Comparison of ENCODE assay signal across 9 mouse cellular contexts in genomic region chr5:52040427-52041312, GRCm38 (mm10).
DNase-seq lines count a peak whose midpoint lies in the region; ATAC-seq lines count a peak whose summit lies in the region.
"Had no signal": no experiment of that assay in that cellular context is flagged by ENCODE, and none has a peak within 500 bp of the region (broad histone marks: within the 10 kb centered on the region; RNA-seq: fewer than 3 reads in every experiment).

No protein-coding gene starts in this region.

- H3K4me3 ChIP-seq in neural tube, embryonic 11.5 days (ENCODE audit: low read depth, low read length) = no peak overlapping the region
- H3K4me3 ChIP-seq in midbrain, embryonic 16.5 days (ENCODE audit: low read depth, low read length) = no peak overlapping the region

- H3K4me2 ChIP-seq in neural tube, embryonic 11.5 days (ENCODE audit: low read depth) = no peak overlapping the region
- no peak overlapping the region for H3K4me2 ChIP-seq in midbrain, embryonic 16.5 days (ENCODE audit: low read length)

- H3K9ac ChIP-seq in neural tube, embryonic 11.5 days (ENCODE audit: low read length) = no peak overlapping the region
- H3K9ac ChIP-seq in midbrain, embryonic 16.5 days (ENCODE audit: low read depth, low read length) = no peak overlapping the region

- H3K4me1 ChIP-seq in neural tube, embryonic 11.5 days (ENCODE audit: control insufficient read depth, insufficient read depth, low read length) = no peaks in the 10 kb centered on the region
- 0 out of 2 replicates have a peak, but pooled peaks cover 2% of the 10 kb centered on the region for H3K4me1 ChIP-seq in midbrain, embryonic 16.5 days (ENCODE audit: control insufficient read depth, insufficient read depth, low read length)

- no peaks in the 10 kb centered on the region for H3K36me3 ChIP-seq in neural tube, embryonic 11.5 days (ENCODE audit: control insufficient read depth, insufficient read depth, low read length)
- H3K36me3 ChIP-seq in midbrain, embryonic 16.5 days (ENCODE audit: control insufficient read depth, insufficient read depth, low read length) = no peaks in the 10 kb centered on the region

- peak; percentile 13 for DNase-seq in neural tube, embryonic 11.5 days (ENCODE audit: low spot score)
- DNase-seq in neural tube, embryonic 10.5 days (ENCODE audit: extremely low spot score, low spot score) = no peak
- peak; percentile 66 for DNase-seq in heart, adult 8-10 months (ENCODE audit: low spot score)
- DNase-seq in left cerebral cortex, postnatal 36 days (ENCODE audit: low spot score in 2 of 2) = peak; percentile 74 to 76
- DNase-seq in testis, postnatal 14 days (ENCODE audit: low spot score) = peak; percentile 53
- no peak for DNase-seq in thymus, postnatal 14 days
- no peak for DNase-seq in spleen, postnatal 14 days (ENCODE audit: low spot score in 2 of 2)

- intact Hi-C loops in left cerebral cortex, postnatal 36 days (cut with DNase I) = loop anchor here (10.0 kb wide), 1 partner anchor 256 kb away; no protein-coding TSS in a partner anchor

- H3K27ac ChIP-seq in neural tube, embryonic 11.5 days (ENCODE audit: low read depth, low read length) = no peak overlapping the region
- H3K27ac ChIP-seq in midbrain, embryonic 16.5 days (ENCODE audit: low read length) = no peak overlapping the region

- no peaks in the 10 kb centered on the region for H3K27me3 ChIP-seq in neural tube, embryonic 11.5 days (ENCODE audit: control insufficient read depth, insufficient read depth, low read length)
- no peaks in the 10 kb centered on the region for H3K27me3 ChIP-seq in midbrain, embryonic 16.5 days (ENCODE audit: control insufficient read depth, insufficient read depth, low read depth, low read length)
- H3K27me3 ChIP-seq: Patski had no signal

- no peaks in the 10 kb centered on the region for H3K9me3 ChIP-seq in neural tube, embryonic 11.5 days (ENCODE audit: control insufficient read depth, low read length)
- no peaks in the 10 kb centered on the region for H3K9me3 ChIP-seq in midbrain, embryonic 16.5 days (replicated peaks; ENCODE audit: control insufficient read depth, low read length, poor library complexity, severe bottlenecking)

- 83% methylated on average over 24 of the region's 24 CpGs for WGBS in neural tube, embryonic 11.5 days
- WGBS in midbrain, embryonic 16.5 days = 72% methylated on average over 24 of the region's 24 CpGs

- ATAC-seq in neural tube, embryonic 11.5 days (ENCODE audit: insufficient read depth, low FRiP score, low TSS enrichment) = no peak
- no peak for ATAC-seq in midbrain, embryonic 16.5 days
- ATAC-seq: Patski had no signal

Comparison
In these comparisons a context has a peak if more than half of its experiments do, and no peak if none do; other contexts are left out.
1. DNase-seq: peak in neural tube, embryonic 11.5 days (single experiment), heart, adult 8-10 months (single experiment), left cerebral cortex, postnatal 36 days (2 of 2) and testis, postnatal 14 days (single experiment); none in neural tube, embryonic 10.5 days (single experiment), thymus, postnatal 14 days (single experiment) and spleen, postnatal 14 days (0 of 2).